Mouse (Mus musculus) CH12.LX (cell line): ENCODE results near the gene Rb1. TPM values are rescaled to one million over a fixed set of nuclear protein-coding genes. Genes with fewer than 3 reads are reported as not detected.

Source experiments
- DNase-seq: peaks from one replicate; pipeline ENCODE4 v3.0.0-alpha.2; 2013; ENCODE audit errors: extremely low read depth
- H3K27ac ChIP-seq: 2 replicates; pipeline ENCODE4 v1.5.1; 2012; ENCODE audit warnings: low read depth, mild to moderate bottlenecking, control low read depth, moderate library complexity; ENCODE audit not compliant: insufficient read depth
- H3K27me3 ChIP-seq: replicated peaks from 2 replicates; pipeline ENCODE3; 2012; ENCODE audit warnings: inconsistent platforms
- H3K36me3 ChIP-seq, 2 experiments: replicated peaks in 1 of 2; 2 replicates each; pipeline versions ENCODE3 to v1.6.1; 2012; ENCODE audit warnings: inconsistent platforms in 1 of 2, low read length in 1 of 2, mild to moderate bottlenecking in 1 of 2, mixed read lengths in 1 of 2, moderate library complexity in 1 of 2; ENCODE audit not compliant: control insufficient read depth in 1 of 2, insufficient read depth in 1 of 2
- H3K4me1 ChIP-seq, 2 experiments: 2 replicates each; pipeline ENCODE4 v1.6.1; 2012; ENCODE audit warnings: inconsistent platforms in 1 of 2, moderate library complexity in 1 of 2; ENCODE audit not compliant: insufficient read depth in 2 of 2, control insufficient read depth in 1 of 2
- H3K4me2 ChIP-seq: 2 replicates; pipeline ENCODE4 v1.6.1; 2012; ENCODE audit warnings: low read depth, mild to moderate bottlenecking, control low read depth; ENCODE audit not compliant: poor library complexity, insufficient read depth, severe bottlenecking
- H3K4me3 ChIP-seq, 3 experiments: fragments of 150-350 bp in 1 of 3; sonication (generic) in 1 of 3; replicated peaks in 1 of 3; 2 replicates each; pipeline versions ENCODE3 to v1.5.1; 2011 to 2012; ENCODE audit warnings: low read depth in 2 of 3, low read length in 2 of 3, mild to moderate bottlenecking in 2 of 3, moderate library complexity in 2 of 3, control low read depth in 1 of 3, improper control_type of control experiment in 1 of 3, inconsistent platforms in 1 of 3, mixed read lengths in 1 of 3; ENCODE audit not compliant: poor library complexity in 1 of 3
- H3K79me2 ChIP-seq: replicated peaks from 2 replicates; pipeline ENCODE4 v1.6.1; 2012; ENCODE audit warnings: mild to moderate bottlenecking, moderate library complexity; ENCODE audit not compliant: control insufficient read depth, poor library complexity, insufficient read depth, severe bottlenecking; ENCODE audit errors: extremely low read depth
- H3K9ac ChIP-seq: 2 replicates; pipeline ENCODE4 v1.6.1; 2012; ENCODE audit warnings: low read depth, mild to moderate bottlenecking, control low read depth, moderate library complexity; ENCODE audit not compliant: insufficient read depth
- H3K9me3 ChIP-seq: replicated peaks from 2 replicates; pipeline ENCODE3; 2012; ENCODE audit warnings: low read length, inconsistent platforms, mixed read lengths
- BHLHE40 ChIP-seq: IDR thresholded peaks from 2 replicates; pipeline ENCODE4 v1.6.1; 2011; ENCODE audit warnings: mild to moderate bottlenecking, low read depth, low read length, improper control_type of control experiment
- CHD1 ChIP-seq: IDR thresholded peaks from 2 replicates; pipeline ENCODE4 v1.6.1; 2012; ENCODE audit warnings: low read depth, low read length, improper control_type of control experiment, inconsistent platforms
- CHD2 ChIP-seq: IDR thresholded peaks from 2 replicates; pipeline ENCODE4 v1.6.1; 2011; ENCODE audit warnings: low read length, improper control_type of control experiment
- CTCF ChIP-seq, 2 experiments: IDR thresholded peaks in 1 of 2; conservative IDR thresholded peaks in 1 of 2; 2 replicates each; pipeline ENCODE4 v1.5.1; 2011 to 2012; ENCODE audit warnings: low read depth in 2 of 2, low read length in 2 of 2, improper control_type of control experiment in 1 of 2, inconsistent platforms in 1 of 2, mild to moderate bottlenecking in 1 of 2, moderate library complexity in 1 of 2
- ETS1 ChIP-seq: conservative IDR thresholded peaks from 2 replicates; pipeline ENCODE4 v1.6.1; 2012; ENCODE audit warnings: low read depth, mild to moderate bottlenecking, inconsistent platforms, low read length, improper control_type of control experiment, moderate library complexity
- HCFC1 ChIP-seq: IDR thresholded peaks from 2 replicates; pipeline ENCODE4 v1.6.1; 2012; ENCODE audit warnings: low read depth, mild to moderate bottlenecking, inconsistent platforms, low read length, improper control_type of control experiment
- JUN ChIP-seq: IDR thresholded peaks from 2 replicates; pipeline ENCODE4 v1.6.1; 2011; ENCODE audit warnings: low read depth, mild to moderate bottlenecking, low read length, improper control_type of control experiment, moderate library complexity; ENCODE audit not compliant: insufficient read depth
- MAFK ChIP-seq: IDR thresholded peaks from 2 replicates; pipeline ENCODE4 v1.6.1; 2011; ENCODE audit warnings: low read length, improper control_type of control experiment; ENCODE audit not compliant: insufficient replicate concordance
- MAX ChIP-seq: IDR thresholded peaks from 2 replicates; pipeline ENCODE4 v1.6.1; 2011; ENCODE audit warnings: low read length, improper control_type of control experiment
- MAZ ChIP-seq: IDR thresholded peaks from 2 replicates; pipeline ENCODE4 v1.6.1; 2012; ENCODE audit warnings: low read depth, mild to moderate bottlenecking, inconsistent platforms, low read length, improper control_type of control experiment, moderate library complexity
- MEF2A ChIP-seq: IDR thresholded peaks from 2 replicates; pipeline ENCODE4 v1.6.1; 2014; ENCODE audit warnings: low read depth, mild to moderate bottlenecking, inconsistent platforms, low read length, improper control_type of control experiment, borderline replicate concordance
- MXI1 ChIP-seq: IDR thresholded peaks from 2 replicates; pipeline ENCODE4 v1.6.1; 2011; ENCODE audit warnings: mild to moderate bottlenecking, low read depth, low read length, improper control_type of control experiment
- NELFE ChIP-seq: IDR thresholded peaks from 2 replicates; pipeline ENCODE4 v1.6.1; 2011; ENCODE audit warnings: low read depth, low read length, improper control_type of control experiment
- NRF1 ChIP-seq: IDR thresholded peaks from 2 replicates; pipeline ENCODE4 v1.6.1; 2014; ENCODE audit warnings: low read depth, mild to moderate bottlenecking, inconsistent platforms, low read length, improper control_type of control experiment, moderate library complexity
- PAX5 ChIP-seq: IDR thresholded peaks from 2 replicates; pipeline ENCODE4 v1.6.1; 2012; ENCODE audit warnings: low read length, inconsistent platforms, mixed read lengths
- RAD21 ChIP-seq: IDR thresholded peaks from 2 replicates; pipeline ENCODE4 v1.6.1; 2011; ENCODE audit warnings: low read depth, mild to moderate bottlenecking, low read length, improper control_type of control experiment, moderate library complexity
- RCOR1 ChIP-seq: conservative IDR thresholded peaks from 2 replicates; pipeline ENCODE4 v1.6.1; 2012; ENCODE audit warnings: low read depth, mild to moderate bottlenecking, inconsistent platforms, low read length, improper control_type of control experiment
- SIN3A ChIP-seq: IDR thresholded peaks from 2 replicates; pipeline ENCODE4 v1.6.1; 2012; ENCODE audit warnings: low read length, improper control_type of control experiment, inconsistent platforms
- TBP ChIP-seq: conservative IDR thresholded peaks from 2 replicates; pipeline ENCODE4 v1.6.1; 2011; ENCODE audit warnings: low read depth, low read length, improper control_type of control experiment
- TCF12 ChIP-seq: IDR thresholded peaks from 2 replicates; pipeline ENCODE4 v1.6.1; 2014; ENCODE audit warnings: low read depth, mild to moderate bottlenecking, inconsistent platforms, low read length, improper control_type of control experiment
- USF1 ChIP-seq: IDR thresholded peaks from 2 replicates; pipeline ENCODE4 v1.6.1; 2014; ENCODE audit warnings: low read depth, mild to moderate bottlenecking, inconsistent platforms, low read length, improper control_type of control experiment
- USF2 ChIP-seq: conservative IDR thresholded peaks from 2 replicates; pipeline ENCODE4 v1.6.1; 2011; ENCODE audit warnings: low read depth, low read length, improper control_type of control experiment
- ZC3H11A ChIP-seq: IDR thresholded peaks from 2 replicates; pipeline ENCODE4 v1.6.1; 2012; ENCODE audit warnings: low read depth, mild to moderate bottlenecking, inconsistent platforms, low read length, improper control_type of control experiment
- ZKSCAN1 ChIP-seq: IDR thresholded peaks from 2 replicates; pipeline ENCODE4 v1.6.1; 2012; ENCODE audit warnings: low read depth, inconsistent platforms, low read length, improper control_type of control experiment, borderline replicate concordance
- ZMIZ1 ChIP-seq: IDR thresholded peaks from 2 replicates; pipeline ENCODE4 v1.6.1; 2012; ENCODE audit warnings: low read depth, mild to moderate bottlenecking, inconsistent platforms, low read length, improper control_type of control experiment
- dilution Hi-C: fragments of 300-500 bp; cut with MboI; formaldehyde crosslinking; loops from 2 replicates; pipeline ENCODE4 v1.14.3; 2020; ENCODE audit warnings: low sequenced_read_pairs; ENCODE audit not compliant: extremely low pct_unique_long_range_greater_than_20kb, extremely low pct_ligation_motif_present
- in situ Hi-C: fragments of 300-500 bp; cut with MboI; formaldehyde crosslinking; loops from 3 replicates; pipeline ENCODE4 v1.14.3; 2019; ENCODE audit warnings: low sequenced_read_pairs, low pct_ligation_motif_present, low pct_unique_long_range_greater_than_20kb, mixed read lengths
- polyA plus RNA-seq: library from polyadenylated mRNA; unstranded; fragments of >175 nt; gene quantifications from 2 replicates; pipeline ENCODE4 v1.2.1, GENCODE M21; 2012; ENCODE audit warnings: low read depth; ENCODE audit not compliant: insufficient read length
- total RNA-seq, 2 experiments: library from RNA; depleted of rRNA; stranded (reverse); fragments of 300-350 nt in 1 of 2; fragments of >200 nt in 1 of 2; gene quantifications; 2 replicates each; pipeline ENCODE4 v1.2.3; 2012 to 2014

The Rb1 gene
- total and polyA plus RNA-seq, 3 experiments: 13.6 to 16.7 (median 15.2) TPM

- H3K36me3 ChIP-seq: peaks cover 69 to 98% of the 10 kb centered on the region in 2 experiments
- no peaks in the 10 kb centered on the region for H3K9me3 ChIP-seq
- H3K4me1 ChIP-seq: peaks cover 2 to 12% of the 10 kb centered on the region in 2 experiments; a peak in 3 of 4 replicates
- no peaks in the 10 kb centered on the region for H3K27me3 ChIP-seq
- in situ Hi-C loops (no loop called here), dilution Hi-C loops (no loop called here)
- H3K4me2 ChIP-seq: no peak overlapping the region
- no peak overlapping the region for H3K4me3 ChIP-seq
- no peak overlapping the region for H3K9ac ChIP-seq
- TF ChIP-seq MAZ: no peak
- TF ChIP-seq MXI1: no peak
- TF ChIP-seq USF1: no peak
- no peak for TF ChIP-seq ZMIZ1
- TF ChIP-seq CTCF (conservative IDR thresholded peaks at IDR 0.05 in 1 of 2, IDR thresholded peaks at IDR 0.05 in 1 of 2; ENCODE audit: low read depth in 2 of 2, low read length in 2 of 2): no peak
- no peak overlapping the region for H3K27ac ChIP-seq
- H3K79me2 ChIP-seq: 0 out of 2 replicates have a peak, but pooled peaks cover 2% of the 10 kb centered on the region
- no peak for DNase-seq
Observed at GRCm38 (mm10) chr14:73368221-73368620, 42.6 kb upstream of the Rb1 start.

GRCm38 (mm10) chr14:73366278-73366677 is 40.7 kb upstream of the Rb1 start:
- Histone ChIP-seq H3K27ac (no peak overlapping the region), H3K79me2 (0 out of 2 replicates have a peak, but pooled peaks cover 2% of the 10 kb centered on the region), H3K27me3 (no peaks in the 10 kb centered on the region), H3K4me2 (no peak overlapping the region), H3K9me3 (peaks cover 8% of the 10 kb centered on the region), H3K36me3 (peaks cover 75 to 100% of the 10 kb centered on the region in 2 experiments), H3K4me1 (peaks cover 0 to 2% of the 10 kb centered on the region in 2 experiments; a peak in 1 of 4 replicates), H3K9ac (no peak overlapping the region), H3K4me3 (no peak overlapping the region)
- no peak for DNase-seq
- dilution Hi-C loops (no loop called here), in situ Hi-C loops (no loop called here)
- TF ChIP-seq NRF1 (no peak), TCF12 (no peak), RCOR1 (no peak), NELFE (no peak)

GRCm38 (mm10) chr14:73363782-73364181 is 38.2 kb upstream of the Rb1 start:
- in situ Hi-C loops: no loop called here
- Histone ChIP-seq H3K27me3 (no peaks in the 10 kb centered on the region), H3K36me3 (peaks cover 78 to 100% of the 10 kb centered on the region in 2 experiments), H3K79me2 (no peaks in the 10 kb centered on the region), H3K4me1 (peaks cover 0 to 7% of the 10 kb centered on the region in 2 experiments; a peak in 1 of 4 replicates), H3K4me3 (no peak overlapping the region), H3K4me2 (no peak overlapping the region), H3K9me3 (peaks cover 8% of the 10 kb centered on the region), H3K27ac (no peak overlapping the region), H3K9ac (no peak overlapping the region)
- TF ChIP-seq JUN (no peak), MXI1 (no peak), SIN3A (no peak), PAX5 (no peak), MAX (no peak), BHLHE40 (no peak), MEF2A (no peak), CHD1 (no peak), ETS1 (no peak), USF1 (no peak), TBP (no peak), RAD21 (no peak), USF2 (no peak), MAFK (no peak), TCF12 (no peak), CHD2 (no peak), ZC3H11A (no peak), HCFC1 (no peak), ZKSCAN1 (no peak), RCOR1 (no peak)
- no peak for DNase-seq
- dilution Hi-C loops: no loop called here
